Comparison of ENCODE assay signal across 8 mouse cellular contexts in genomic region chr17:67274531-67275094, GRCm38 (mm10).
DNase-seq lines count a peak whose midpoint lies in the region; ATAC-seq lines count a peak whose summit lies in the region.

No protein-coding gene starts in this region.

- ATAC-seq in CD4-positive, CD25-positive, alpha-beta regulatory T cell, adult 4 months, result no peak
- peak; percentile 73; the same call in 1 of the 2 replicates for ATAC-seq in neural tube, embryonic 14.5 days (ENCODE audit: low read depth)

- H3K4me1 ChIP-seq in neural tube, embryonic 14.5 days (ENCODE audit: control insufficient read depth, insufficient read depth, low read length), result peaks cover 4% of the 10 kb centered on the region; the same call in 1 of the 2 replicates

- no peaks in the 10 kb centered on the region for H3K36me3 ChIP-seq in neural tube, embryonic 14.5 days (ENCODE audit: control insufficient read depth, insufficient read depth, low read length)

- no peak overlapping the region for H3K9ac ChIP-seq in neural tube, embryonic 14.5 days (replicated peaks; ENCODE audit: low read depth, low read length)

- H3K27me3 ChIP-seq in neural tube, embryonic 14.5 days (ENCODE audit: control insufficient read depth, insufficient read depth, low read length), result no peaks in the 10 kb centered on the region

- peak overlapping the region; percentile 60 for H3K27ac ChIP-seq in neural tube, embryonic 14.5 days (ENCODE audit: low read depth, low read length)

- no peaks in the 10 kb centered on the region for H3K9me3 ChIP-seq in neural tube, embryonic 14.5 days (ENCODE audit: control insufficient read depth, low read length)

- no peak overlapping the region; the same call in 1 of the 2 replicates for H3K4me2 ChIP-seq in neural tube, embryonic 14.5 days (ENCODE audit: low read depth, low read length)

- peak; percentile 7 for DNase-seq in CD4-positive, CD25-positive, alpha-beta regulatory T cell, adult 2 months (ENCODE audit: low read depth, low spot score)
- peak; percentile 80 for DNase-seq in brain, adult 2 months (ENCODE audit: low read depth, low spot score)
- DNase-seq in gastrocnemius, adult 8-10 months (ENCODE audit: low spot score in 2 of 2), result peak; percentile 66 to 74
- DNase-seq in layer of hippocampus, adult 9-10 months (ENCODE audit: low spot score), result peak; percentile 7
- DNase-seq in lung, postnatal 14 days, result no peak
- no peak for DNase-seq in urinary bladder, adult 2 months (ENCODE audit: low spot score)

- 32% methylated on average over 21 of the region's 21 CpGs for WGBS in neural tube, embryonic 14.5 days

- H3K4me3 ChIP-seq in neural tube, embryonic 14.5 days (ENCODE audit: low read depth, low read length), result no peak overlapping the region

Comparison
In these comparisons a context has a peak if more than half of its experiments do, and no peak if none do; other contexts are left out.
1. DNase-seq: peak in CD4-positive, CD25-positive, alpha-beta regulatory T cell, adult 2 months (single experiment), brain, adult 2 months (single experiment), gastrocnemius, adult 8-10 months (2 of 2) and layer of hippocampus, adult 9-10 months (single experiment); none in lung, postnatal 14 days (single experiment) and urinary bladder, adult 2 months (single experiment).